Mouse (Mus musculus): ENCODE results near the gene Mtap. TPM values are rescaled to one million over a fixed set of nuclear protein-coding genes. Genes with fewer than 3 reads are reported as not detected.

Gene Mtap
- total RNA-seq, 2 experiments from 2014 or later: 6.8 to 9.2 TPM

- intact Hi-C loops (cut with DNase I): no loop called here
- no peak for DNase-seq (ENCODE audit: low spot score in 2 of 2)
Observed at GRCm38 (mm10) chr4:89182486-89182885, 45.6 kb downstream of the Mtap start.

GRCm38 (mm10) chr4:89195481-89195880 lies 58.6 kb downstream of the Mtap start:
- intact Hi-C loops (cut with DNase I): no loop called here
- DNase-seq (ENCODE audit: low spot score in 2 of 2): no peak

GRCm38 (mm10) chr4:89197128-89197527 lies 60.2 kb downstream of the Mtap start:
- DNase-seq (ENCODE audit: low spot score in 2 of 2): no peak
- intact Hi-C loops (cut with DNase I): no loop called here

DNA sequence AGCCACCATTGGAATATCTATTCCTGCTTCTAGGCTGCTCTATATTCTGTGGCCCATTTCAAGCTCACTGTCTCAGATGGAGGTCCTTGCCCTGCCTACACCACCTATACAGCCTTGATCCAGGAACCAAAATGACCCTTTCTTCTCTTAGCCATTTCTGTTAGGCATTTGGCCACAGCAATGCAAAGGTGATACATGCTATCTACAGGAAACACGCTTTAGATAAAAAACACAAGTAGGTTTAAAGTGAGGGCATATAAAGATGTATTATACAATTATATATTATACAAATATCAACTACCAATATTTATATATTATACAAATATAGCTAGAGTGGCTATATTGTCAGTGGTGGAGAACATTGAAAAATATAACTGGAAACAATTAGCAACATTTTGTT lies 63.9 kb downstream of the Mtap start:
- DNase-seq (ENCODE audit: low spot score in 2 of 2): no peak
- intact Hi-C loops (cut with DNase I): no loop called here

- DNase-seq (ENCODE audit: low spot score in 2 of 2): no peak
- intact Hi-C loops (cut with DNase I): no loop called here
Observed at GRCm38 (mm10) chr4:89209310-89209709, 72.4 kb downstream of the Mtap start.

GRCm38 (mm10) chr4:89210314-89210713 lies 73.4 kb downstream of the Mtap start:
- intact Hi-C loops (cut with DNase I): no loop called here
- no peak for DNase-seq (ENCODE audit: low spot score in 2 of 2)

DNA sequence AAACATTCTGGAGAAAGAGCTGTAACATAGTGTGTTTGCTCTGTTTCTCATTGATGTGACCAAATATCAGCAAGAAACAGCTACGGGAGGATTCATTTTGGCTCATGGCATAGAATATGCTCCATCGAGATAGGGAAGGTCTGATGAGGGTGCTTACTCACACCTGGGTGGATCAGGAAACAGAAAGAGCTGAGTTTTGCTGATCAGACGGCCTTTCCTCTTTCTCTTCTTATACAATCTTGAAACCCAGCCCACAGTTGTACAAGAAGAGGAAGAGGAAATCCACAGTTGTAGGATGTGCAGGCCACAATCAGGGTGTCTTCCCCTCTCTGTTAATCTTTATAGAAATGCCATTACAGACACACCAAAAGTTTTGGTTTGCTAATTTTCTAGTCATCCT lies 75.3 kb downstream of the Mtap start:
- intact Hi-C loops (cut with DNase I): no loop called here
- no peak for DNase-seq (ENCODE audit: low spot score in 2 of 2)

Other genes with a start within 250 kb of the Mtap start
- gene Cdkn2a, start 157.5 kb downstream of the Mtap start, total RNA-seq (2021): under 1 TPM; 0.38 to 0.70 TPM
- 1 to 10 TPM; 2.7 to 2.8 TPM for gene Cdkn2b, start 173.9 kb downstream of the Mtap start, total RNA-seq (2021)

Measured in left cerebral cortex, postnatal 14 days (tissue).